Mouse (Mus musculus): ENCODE measurements around the gene Dync1li2.

Dync1li2 gene

DNA sequence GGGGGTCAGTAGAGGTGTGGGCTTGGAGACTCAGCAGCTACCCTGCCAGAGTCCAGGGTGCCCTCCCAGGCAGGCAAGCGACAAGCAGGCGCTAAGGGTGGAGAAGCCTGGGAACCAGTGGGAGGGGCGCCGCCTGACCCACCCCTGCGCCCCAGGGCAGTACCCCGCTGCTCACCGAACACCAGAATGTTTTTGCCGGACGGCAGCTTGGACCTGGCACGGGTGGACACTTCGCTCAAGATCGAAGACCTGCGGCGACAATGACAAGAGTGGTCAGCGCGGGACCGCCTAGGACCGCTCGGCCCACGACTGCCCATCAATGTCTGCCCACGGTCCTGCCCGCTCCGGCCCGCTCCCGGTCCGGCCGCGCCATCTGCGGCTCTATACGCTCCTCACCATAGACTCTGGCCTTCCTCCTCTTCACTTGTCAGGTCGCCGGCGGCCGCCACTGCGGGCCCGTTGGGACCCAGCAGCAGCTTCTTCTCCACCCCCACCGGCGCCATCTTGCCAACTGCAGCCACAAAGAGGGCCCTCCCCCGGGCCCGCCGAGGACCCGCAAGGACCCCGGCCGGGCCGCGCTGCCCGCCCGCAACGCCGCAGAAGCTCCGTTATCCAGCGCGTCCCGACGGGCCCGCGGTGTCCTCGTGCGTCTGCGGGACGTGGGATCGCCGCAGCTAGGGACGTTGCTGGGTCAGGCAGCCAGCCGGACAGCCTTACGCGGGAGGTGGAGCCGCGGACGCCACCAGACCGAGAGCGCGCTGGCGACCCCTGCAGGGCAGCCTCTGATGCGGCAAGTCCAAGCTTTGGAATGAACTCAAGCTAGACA lies at the start of gene Dync1li2:
Gene Dync1li2, minus strand, starts transcription at position 749 of the 826 bp plus-strand sequence.
- peak; percentile 91 to 97 for DNase-seq

DNA sequence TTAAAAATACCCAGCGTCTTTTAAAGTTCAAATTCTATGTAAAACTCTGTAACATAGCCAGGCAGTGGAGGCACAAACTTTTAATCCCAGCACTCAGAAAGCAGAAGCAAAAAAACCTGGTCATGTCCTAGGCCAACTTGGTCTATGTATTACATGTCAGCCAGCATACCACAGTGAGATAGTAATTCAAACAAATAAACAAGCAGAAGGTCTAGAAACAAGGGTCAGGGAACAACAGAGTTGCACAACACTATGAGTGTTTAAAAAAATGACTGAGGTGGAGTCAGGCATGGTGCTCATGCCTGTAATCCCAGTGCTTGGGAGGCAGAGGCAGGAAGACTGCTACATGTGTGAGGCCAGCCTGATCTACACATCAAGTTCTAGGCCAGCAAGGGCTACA lies 36.2 kb upstream of the Dync1li2 start:
- DNase-seq = no peak

DNA sequence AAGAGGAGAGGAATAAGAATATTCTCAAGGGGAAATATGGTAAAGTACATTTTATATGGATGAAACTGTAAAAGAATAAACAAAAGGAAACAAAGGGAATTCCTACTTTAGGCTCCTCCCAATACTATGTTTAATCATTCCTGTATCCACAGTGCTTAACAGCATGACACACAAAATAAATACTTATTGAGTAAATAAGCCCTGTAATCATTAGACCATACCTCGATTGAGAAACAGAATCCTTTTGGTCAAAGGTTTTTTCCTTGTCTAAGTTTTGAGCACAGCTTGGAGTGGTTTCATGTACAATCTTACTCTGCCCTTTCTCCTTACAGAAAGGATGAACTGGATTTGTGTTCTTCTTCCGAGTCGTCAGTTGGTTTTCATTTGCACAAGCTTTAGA lies 29.6 kb upstream of the Dync1li2 start:
- DNase-seq = no peak

DNA sequence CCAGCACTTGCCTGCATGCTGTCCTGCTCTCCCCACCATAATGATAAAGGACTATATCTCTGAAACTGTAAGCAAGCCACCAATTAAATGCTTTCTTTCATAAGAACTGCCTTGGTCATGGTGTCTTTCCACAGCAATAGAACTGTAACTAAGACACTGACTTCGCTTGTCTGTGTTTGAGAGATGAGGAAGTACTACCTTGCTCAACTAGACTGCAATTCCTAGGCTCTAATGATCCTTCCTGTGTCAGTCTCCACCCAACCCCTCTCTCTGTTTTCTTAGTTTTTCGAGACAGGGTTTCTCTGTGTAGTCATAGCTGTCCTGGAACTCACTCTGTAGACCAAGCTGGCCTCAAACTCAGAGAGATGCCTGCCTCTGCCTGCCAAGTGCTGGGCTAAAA lies 24.6 kb upstream of the Dync1li2 start:
- DNase-seq = no peak

DNA sequence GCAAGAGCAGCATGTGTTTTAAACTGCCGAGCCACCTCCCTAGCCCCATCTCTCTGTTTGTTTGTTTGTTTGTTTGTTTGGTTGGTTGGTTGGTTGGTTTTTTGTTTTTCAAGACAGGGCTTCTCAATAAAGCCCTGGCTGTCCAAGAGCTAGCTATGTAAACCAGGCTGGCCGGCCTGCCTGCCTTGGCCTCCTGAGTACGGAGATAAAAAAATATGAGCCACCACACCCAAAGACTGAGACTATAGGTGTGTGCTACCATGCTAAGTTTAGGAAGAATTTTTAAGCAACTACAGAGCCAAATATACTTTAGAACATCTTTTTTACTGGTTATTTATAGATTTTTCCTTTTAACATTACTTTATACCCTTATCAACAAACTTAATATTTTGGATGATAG lies 9.3 kb upstream of the Dync1li2 start:
- no peak for DNase-seq

DNA sequence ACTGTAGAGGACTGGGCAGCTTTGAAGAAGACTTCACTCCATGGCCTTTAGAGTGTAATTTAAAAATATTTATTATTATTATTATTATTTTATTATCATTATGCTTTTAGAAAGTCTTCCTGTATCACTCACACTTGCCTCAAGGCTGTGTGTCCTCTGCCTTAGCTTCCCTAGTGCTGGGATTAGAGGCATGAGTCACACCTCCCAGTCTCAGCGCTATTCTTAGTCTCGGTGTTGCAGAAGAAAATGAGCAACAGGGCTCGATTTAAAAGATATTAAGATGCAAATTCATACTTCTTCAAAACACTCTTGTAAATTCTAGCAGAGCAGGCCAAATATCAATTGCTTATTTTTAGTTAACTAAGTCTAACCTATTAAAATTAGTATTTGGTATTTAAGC lies 5.9 kb upstream of the Dync1li2 start:
- DNase-seq = no peak

DNA sequence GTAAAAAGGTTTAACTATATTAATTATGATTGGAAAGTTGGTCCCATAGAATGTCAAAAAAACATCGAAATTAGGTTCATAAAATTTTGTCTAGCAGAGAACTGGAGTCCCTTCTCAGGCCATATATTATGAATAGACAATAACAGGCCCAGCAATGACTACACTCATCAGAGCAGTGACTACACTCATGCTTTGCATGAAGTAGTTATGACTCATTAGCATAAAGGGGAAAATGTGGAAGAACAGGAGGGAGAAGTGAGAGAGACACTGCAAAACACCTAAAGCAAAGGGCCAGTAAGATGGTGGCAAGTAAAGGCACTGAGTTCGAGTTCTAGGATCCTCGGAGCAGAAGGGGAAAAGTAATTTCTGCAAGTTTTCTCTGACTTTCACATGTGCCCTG lies 3.2 kb upstream of the Dync1li2 start:
- no peak for DNase-seq

DNA sequence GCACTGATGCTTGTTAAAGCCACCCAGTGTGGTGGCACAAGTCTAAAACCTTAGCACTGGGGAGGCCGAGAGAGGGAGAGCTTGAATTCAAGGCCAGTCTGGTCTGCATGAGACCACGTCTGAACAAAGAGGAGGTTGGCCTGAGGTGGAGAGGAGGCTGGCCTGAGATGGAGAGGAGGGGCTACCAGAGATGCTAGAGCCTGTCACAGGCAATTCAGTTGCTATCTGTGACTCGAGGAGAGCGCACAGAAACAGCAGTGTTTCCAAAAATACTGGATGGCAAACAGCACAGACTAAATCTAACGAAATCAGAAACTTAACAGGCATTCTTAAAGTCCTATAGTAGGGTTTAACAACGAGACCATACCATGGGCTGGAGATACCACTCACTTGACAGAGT lies 2.4 kb upstream of the Dync1li2 start:
- DNase-seq = no peak

DNA sequence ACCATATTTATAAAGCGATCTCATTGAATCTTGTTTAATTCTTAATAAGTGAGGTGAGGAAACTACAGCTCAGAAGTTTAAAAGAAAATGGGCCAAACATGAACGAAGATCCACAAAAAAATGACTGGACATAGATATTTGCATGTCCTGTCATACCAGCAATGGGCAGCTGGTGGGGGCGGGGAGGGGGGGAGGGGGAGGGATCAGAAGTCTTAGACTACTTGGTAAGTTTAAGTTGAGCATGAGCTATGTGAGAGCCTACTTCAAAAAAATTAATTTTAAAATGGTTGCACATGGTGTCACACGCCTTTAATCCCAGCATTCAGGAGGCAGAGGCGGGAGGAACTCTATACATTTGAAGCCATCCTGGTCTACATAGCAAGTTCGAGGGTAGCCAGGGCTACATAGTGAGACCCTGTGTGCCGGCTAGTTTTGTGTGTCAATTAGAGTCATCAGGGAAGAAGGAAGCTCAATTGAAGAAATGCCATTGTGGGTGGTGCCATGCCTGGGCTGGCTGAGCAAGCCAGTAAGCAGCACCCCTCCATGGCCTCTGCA lies 355 bp upstream of the Dync1li2 start:
- DNase-seq = no peak

DNA sequence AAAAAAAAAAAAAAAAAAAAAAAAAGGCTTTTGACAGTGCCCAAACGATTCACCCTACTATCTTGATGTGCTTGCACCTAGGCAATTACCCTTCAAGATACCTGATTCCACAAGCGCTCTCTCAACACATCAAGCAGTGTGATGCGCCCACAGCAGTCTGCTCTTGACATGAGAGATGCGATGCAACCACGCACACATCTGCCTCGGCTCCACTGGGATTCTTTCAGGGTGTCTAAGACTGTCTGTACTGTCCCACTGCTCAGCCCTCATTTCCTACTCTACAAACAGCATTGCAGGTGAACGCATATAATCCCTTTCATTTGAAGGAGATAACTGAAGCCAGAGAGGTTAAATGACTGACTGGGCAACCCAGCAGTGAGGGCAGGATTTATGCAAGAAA lies 1.2 kb downstream of the Dync1li2 start:
- no peak for DNase-seq

DNA sequence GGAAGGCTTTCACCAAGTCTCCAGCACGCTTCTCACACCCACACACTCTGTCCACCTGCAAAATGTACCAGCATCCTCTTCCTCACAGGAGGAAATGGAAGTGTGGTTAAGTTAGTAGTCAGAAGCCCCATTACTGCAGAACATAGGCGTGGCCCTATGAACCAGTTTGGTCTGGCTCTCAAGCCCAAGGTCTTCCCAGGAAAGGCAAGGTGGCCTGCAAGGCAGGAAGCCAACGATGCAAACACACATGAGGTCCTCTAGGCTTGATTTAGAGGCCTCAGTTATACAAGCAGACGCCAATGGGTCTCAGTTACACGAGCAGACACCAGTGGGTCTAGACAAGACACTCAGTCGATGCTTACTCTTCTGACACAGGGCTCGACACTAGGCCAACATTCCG lies 3.4 kb downstream of the Dync1li2 start:
- no peak for DNase-seq

DNA sequence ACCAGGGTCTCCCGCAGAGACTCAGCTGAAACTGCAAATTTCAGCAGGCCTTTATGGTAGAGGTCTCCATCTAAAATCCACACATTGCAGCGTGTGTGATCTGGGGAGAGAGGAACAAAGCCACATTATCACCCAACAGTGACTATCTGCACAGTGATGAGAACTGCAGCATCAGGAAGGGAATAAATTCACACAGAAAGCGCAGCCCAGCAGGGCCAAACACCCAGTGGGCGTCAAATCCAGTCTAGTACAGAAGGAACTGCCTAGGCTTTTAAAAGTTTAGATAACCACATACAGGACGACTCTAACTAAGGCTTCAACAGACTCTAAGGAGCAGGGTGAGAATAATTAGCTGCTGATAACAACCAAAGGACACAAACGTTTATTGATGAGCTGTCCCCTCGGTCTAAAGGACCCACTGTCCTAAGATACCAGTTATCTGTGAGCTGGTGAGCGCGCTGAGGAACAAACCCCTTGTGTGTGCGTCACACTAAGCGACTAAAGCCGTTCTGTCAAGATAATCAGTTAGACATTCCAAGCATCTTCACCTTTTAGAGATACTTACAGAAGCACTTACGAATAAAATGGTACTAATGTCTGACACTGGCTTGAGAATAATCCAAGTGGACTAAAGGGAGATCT lies 5.2 kb downstream of the Dync1li2 start:
- DNase-seq = no peak

DNA sequence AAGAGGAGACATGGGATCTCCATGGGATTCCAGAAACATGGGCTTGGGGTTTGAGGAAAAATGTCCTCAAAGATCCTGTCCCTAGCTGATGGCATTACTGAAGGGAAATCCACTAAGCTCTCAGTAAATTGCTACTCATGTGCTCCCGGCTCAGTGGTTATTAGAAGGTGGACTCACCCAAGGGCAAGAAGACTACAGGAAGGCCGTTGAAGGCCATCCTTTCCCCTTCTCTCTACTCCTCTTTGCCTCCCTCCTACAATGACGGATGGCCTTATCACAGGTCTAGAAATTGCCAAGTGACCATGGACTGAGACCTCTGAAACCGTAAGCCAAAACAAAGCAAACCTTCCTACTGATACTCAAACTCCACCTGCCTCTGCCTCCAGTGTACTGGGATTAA lies 6.3 kb downstream of the Dync1li2 start:
- DNase-seq = no peak

DNA sequence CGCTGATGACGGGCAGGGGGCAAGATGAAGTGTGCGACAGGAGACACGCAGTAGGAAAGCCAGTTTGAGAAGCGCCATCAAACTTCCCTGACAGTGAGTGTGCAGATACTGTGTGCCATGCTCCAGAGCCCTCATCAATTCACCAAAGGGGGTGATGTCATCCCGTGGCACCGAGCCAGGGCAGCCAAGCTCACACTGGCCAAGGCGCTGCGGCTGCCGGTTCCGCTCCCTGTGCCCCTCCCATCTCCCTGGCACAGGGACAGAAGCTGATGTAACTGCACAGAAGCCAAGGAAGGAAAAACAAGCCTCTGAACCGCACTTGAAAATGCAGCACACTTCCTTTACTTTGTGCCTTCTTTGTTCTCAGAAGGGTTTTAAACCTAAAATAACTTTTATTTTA lies 6.8 kb downstream of the Dync1li2 start:
- peak; percentile 98 to 100 for DNase-seq

DNA sequence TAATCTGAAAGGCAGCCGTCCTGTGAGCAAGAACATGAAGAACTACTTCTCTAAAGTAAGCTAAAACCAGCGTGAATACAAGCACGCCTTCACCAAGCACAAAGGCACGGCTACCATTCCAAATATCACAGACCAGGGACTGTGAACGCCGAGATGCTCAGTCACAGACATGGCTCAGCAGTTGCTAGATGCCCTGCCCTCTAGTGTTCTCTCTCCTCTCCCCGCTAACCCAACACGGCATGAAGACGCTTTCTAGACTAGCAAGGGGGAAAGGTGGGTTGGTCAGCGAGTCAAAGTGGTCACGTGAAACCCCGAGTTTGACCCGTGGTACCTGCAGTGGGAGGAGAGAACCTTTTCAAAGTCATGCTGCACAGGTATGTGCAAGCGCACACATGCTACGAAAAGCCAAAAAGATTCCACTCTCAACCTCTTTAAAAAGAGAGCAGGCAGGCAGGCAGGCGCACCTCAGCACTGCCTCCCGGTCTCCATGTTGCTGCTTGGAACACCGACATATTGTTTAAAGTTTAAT lies 8.0 kb downstream of the Dync1li2 start:
- DNase-seq = no peak

DNA sequence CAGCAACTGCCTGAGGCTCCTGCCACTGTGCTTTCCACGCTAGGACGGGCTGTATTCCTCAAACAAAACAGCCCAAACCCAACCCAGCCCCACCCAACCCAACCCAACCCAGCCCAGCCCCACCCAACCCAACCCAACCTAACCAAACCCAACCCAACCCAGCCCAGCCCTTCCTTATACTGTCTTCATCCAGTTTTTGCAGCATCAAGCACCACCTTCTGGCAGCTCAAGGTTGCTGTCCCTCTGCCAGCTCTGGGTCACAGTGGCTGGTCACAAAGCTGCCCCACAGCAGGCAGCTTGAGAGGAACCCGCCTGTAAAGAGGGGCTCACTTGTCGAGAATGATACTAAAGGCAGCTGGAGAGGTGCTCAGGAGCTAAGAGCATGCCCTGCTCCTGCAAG lies 8.6 kb downstream of the Dync1li2 start:
- peak; percentile 38 to 59 for DNase-seq

DNA sequence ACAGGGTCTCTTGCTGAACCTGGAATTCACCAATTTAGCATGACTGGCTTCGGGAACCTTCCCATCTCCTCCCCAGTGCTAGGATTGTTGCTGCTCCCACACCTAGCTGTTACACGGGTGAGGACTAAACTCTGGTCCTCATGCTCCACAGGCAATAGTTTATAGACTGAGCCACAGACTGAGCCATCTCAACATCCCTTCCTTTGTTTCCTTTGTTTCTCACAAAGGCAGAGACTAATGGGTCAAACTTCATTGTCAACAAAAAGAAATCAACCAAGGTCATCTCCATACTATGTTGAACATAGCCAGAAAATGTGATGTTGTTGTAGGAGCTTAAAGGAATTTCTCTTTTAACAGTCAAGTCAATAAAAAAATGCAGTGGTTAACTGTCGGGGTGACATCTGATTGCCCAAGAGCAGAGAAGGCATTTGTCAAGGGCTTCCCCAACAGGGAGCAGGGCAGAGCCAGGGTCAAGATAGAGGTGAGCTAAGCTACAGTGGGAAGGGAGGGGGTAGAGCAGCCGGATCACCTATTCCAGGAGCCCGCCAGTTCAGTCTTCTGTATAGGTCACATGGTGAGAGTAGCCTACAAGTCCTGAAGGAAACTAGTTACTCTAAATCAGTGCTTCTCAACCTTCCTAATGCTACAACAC lies 9.5 kb downstream of the Dync1li2 start:
- no peak for DNase-seq

DNA sequence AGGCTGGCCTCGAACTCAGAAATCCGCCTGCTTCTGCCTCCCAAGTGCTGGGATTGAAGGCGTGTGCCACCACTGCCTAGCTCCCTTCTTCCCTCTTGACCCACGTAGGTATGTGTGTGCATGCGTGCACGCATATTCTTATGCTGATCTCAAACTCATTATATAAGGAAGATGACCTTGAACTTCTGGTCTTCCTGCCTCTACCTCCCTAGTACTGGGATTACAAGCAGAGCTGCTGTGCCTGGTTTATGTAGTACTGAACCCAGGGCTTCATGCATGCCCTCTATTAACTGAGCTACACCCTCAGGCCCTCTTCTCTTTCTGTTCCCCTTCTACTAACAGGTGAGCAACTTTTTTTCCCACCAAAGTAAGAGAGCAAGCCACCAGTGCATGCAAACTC lies 10.2 kb downstream of the Dync1li2 start:
- DNase-seq = no peak

DNA sequence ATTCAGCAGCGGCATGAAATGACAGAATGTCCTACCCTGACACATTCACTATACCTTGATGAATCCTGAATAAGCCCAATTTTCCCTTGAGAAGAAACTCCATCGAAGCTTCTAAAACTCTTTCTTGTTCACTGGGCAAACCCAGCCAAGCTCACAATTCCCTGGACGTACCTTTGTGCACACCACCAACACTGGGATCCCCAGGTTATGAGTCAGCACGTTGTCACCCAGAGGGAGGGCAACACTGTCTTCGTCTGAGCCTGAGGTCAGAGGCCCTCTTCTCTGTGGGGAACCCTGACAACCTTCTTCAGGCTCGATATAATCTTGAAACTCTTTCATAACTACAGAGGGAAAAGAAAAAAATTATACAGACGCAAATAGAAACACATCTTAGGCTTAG lies 12.6 kb downstream of the Dync1li2 start:
- no peak for DNase-seq

DNA sequence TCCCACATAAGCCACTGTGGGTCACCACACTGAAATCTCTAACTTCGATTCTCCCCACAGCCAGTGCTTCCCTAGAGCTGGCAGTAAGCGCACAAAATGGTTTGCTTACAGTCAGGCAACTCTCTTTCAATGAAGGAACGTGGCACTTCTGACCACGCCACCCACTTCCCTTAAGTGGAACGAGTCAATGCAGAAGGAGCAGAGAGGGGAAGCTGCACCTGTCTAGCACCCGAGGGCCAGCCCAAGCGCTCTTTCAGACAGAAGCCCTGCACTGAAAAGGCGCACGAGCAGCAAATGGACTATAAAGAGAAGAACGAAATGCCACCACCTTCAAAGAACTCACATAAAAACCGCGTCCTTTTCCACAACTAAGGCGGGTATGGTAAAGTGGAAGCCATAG lies 15.1 kb downstream of the Dync1li2 start:
- no peak for DNase-seq

DNA sequence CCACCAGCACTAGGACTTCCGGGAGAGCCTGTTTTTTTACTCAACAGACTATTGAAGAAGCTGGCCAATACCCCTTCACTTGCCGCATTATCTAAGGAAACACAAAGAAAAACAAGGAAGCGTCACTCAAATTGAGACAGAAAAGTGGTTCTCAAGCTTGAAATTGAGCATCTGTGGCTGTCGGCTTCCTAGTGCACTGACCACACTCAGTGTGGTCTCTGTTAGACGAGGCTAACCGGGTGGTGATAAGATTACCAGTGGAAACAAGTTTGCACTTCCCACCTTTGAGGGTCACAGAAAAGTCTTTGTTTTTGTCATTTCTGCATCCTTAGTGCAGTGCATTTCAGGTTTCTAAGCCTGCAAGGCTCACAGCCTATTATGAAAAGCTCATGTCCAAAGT lies 20.5 kb downstream of the Dync1li2 start:
- DNase-seq = no peak

DNA sequence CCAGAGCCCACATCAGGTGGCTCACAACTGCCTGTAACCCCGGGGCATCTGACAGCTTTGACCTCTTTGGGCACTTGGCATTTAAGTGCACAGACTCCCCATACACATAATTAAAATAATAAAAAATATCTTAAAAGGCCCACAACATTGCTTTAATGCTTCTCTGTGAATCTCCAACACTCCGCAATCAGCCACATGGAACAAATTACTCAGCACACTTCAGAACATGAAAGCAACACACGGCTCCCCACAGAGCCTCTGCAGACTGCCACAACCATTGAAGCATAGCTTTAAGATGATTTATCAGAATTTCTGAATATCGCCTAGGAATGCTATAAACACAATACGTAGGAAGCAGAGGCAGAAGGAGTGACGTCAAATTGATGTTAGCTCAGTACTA lies 26.8 kb downstream of the Dync1li2 start:
- no peak for DNase-seq

DNA sequence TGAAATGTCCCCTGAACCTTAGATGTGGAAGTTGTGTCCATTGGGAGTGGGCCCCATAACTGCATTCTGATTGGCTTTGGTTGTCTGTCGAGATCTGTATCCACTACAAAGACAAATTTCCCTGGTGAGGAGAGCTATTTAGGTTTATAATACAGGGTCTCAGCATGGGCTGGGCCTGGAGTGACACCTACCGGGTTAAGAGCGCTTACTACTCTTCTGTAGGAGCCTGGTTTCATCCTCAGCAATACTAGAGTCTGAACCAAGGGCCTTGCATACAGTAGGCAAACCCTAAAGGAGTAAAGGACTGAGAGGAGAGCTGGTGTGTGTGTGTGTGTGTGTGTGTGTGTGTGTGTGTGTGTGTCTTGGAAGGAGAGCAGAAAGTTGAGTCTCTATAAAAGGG lies 28.6 kb downstream of the Dync1li2 start:
- DNase-seq = no peak

DNA sequence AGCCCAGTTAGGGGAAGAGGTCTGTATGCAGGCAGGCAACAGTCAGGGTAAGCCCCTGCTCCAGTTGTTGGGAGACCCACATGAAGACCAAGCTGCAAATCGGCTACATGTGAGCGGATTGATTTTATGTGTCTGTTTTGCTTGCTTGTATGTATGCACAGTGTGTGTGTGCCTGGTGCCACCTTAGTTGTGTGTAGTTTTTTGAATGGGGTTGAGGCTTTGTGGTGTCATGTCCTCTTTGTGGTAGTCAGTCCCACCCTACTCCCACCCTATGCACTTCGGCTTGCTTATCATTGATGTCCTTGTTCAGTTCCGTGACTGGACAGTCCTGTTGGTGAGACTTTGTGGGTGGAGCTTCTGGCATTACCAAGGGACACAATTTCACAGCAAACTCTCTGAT lies 29.1 kb downstream of the Dync1li2 start:
- no peak for DNase-seq

Data from kidney, postnatal 36 days (tissue).